Mouse (Mus musculus) CH12.LX (cell line): ENCODE data around the gene Lrrk2. TPM values are rescaled to one million over a fixed set of nuclear protein-coding genes. Genes with fewer than 3 reads are reported as not detected.

ENCODE experiments used
- DNase-seq: peaks from one replicate; pipeline ENCODE4 v3.0.0-alpha.2; 2013; ENCODE audit errors: extremely low read depth
- H3K27ac ChIP-seq: 2 replicates; pipeline ENCODE4 v1.5.1; 2012; ENCODE audit warnings: low read depth, mild to moderate bottlenecking, control low read depth, moderate library complexity; ENCODE audit not compliant: insufficient read depth
- H3K27me3 ChIP-seq: replicated peaks from 2 replicates; pipeline ENCODE3; 2012; ENCODE audit warnings: inconsistent platforms
- H3K36me3 ChIP-seq, 2 experiments: replicated peaks in 1 of 2; 2 replicates each; pipeline versions ENCODE3 to v1.6.1; 2012; ENCODE audit warnings: inconsistent platforms in 1 of 2, low read length in 1 of 2, mild to moderate bottlenecking in 1 of 2, mixed read lengths in 1 of 2, moderate library complexity in 1 of 2; ENCODE audit not compliant: control insufficient read depth in 1 of 2, insufficient read depth in 1 of 2
- H3K4me1 ChIP-seq, 2 experiments: 2 replicates each; pipeline ENCODE4 v1.6.1; 2012; ENCODE audit warnings: inconsistent platforms in 1 of 2, moderate library complexity in 1 of 2; ENCODE audit not compliant: insufficient read depth in 2 of 2, control insufficient read depth in 1 of 2
- H3K4me2 ChIP-seq: 2 replicates; pipeline ENCODE4 v1.6.1; 2012; ENCODE audit warnings: low read depth, mild to moderate bottlenecking, control low read depth; ENCODE audit not compliant: poor library complexity, insufficient read depth, severe bottlenecking
- H3K4me3 ChIP-seq, 3 experiments: fragments of 150-350 bp in 1 of 3; sonication (generic) in 1 of 3; replicated peaks in 1 of 3; 2 replicates each; pipeline versions ENCODE3 to v1.5.1; 2011 to 2012; ENCODE audit warnings: low read depth in 2 of 3, low read length in 2 of 3, mild to moderate bottlenecking in 2 of 3, moderate library complexity in 2 of 3, control low read depth in 1 of 3, improper control_type of control experiment in 1 of 3, inconsistent platforms in 1 of 3, mixed read lengths in 1 of 3; ENCODE audit not compliant: poor library complexity in 1 of 3
- H3K79me2 ChIP-seq: replicated peaks from 2 replicates; pipeline ENCODE4 v1.6.1; 2012; ENCODE audit warnings: mild to moderate bottlenecking, moderate library complexity; ENCODE audit not compliant: control insufficient read depth, poor library complexity, insufficient read depth, severe bottlenecking; ENCODE audit errors: extremely low read depth
- H3K9ac ChIP-seq: 2 replicates; pipeline ENCODE4 v1.6.1; 2012; ENCODE audit warnings: low read depth, mild to moderate bottlenecking, control low read depth, moderate library complexity; ENCODE audit not compliant: insufficient read depth
- H3K9me3 ChIP-seq: replicated peaks from 2 replicates; pipeline ENCODE3; 2012; ENCODE audit warnings: low read length, inconsistent platforms, mixed read lengths
- CHD1 ChIP-seq: IDR thresholded peaks from 2 replicates; pipeline ENCODE4 v1.6.1; 2012; ENCODE audit warnings: low read depth, low read length, improper control_type of control experiment, inconsistent platforms
- CTCF ChIP-seq, 2 experiments: IDR thresholded peaks in 1 of 2; conservative IDR thresholded peaks in 1 of 2; 2 replicates each; pipeline ENCODE4 v1.5.1; 2011 to 2012; ENCODE audit warnings: low read depth in 2 of 2, low read length in 2 of 2, improper control_type of control experiment in 1 of 2, inconsistent platforms in 1 of 2, mild to moderate bottlenecking in 1 of 2, moderate library complexity in 1 of 2
- E2F4 ChIP-seq: IDR thresholded peaks from 2 replicates; pipeline ENCODE4 v1.6.1; 2011; ENCODE audit warnings: low read depth, low read length, improper control_type of control experiment; ENCODE audit not compliant: insufficient replicate concordance
- ELF1 ChIP-seq: IDR thresholded peaks from 2 replicates; pipeline ENCODE4 v1.6.1; 2014; ENCODE audit warnings: low read depth, mild to moderate bottlenecking, inconsistent platforms, low read length, improper control_type of control experiment
- ETS1 ChIP-seq: conservative IDR thresholded peaks from 2 replicates; pipeline ENCODE4 v1.6.1; 2012; ENCODE audit warnings: low read depth, mild to moderate bottlenecking, inconsistent platforms, low read length, improper control_type of control experiment, moderate library complexity
- GABPA ChIP-seq: IDR thresholded peaks from 2 replicates; pipeline ENCODE4 v1.6.1; 2012; ENCODE audit warnings: low read depth, low read length, improper control_type of control experiment, inconsistent platforms; ENCODE audit not compliant: insufficient replicate concordance
- HCFC1 ChIP-seq: IDR thresholded peaks from 2 replicates; pipeline ENCODE4 v1.6.1; 2012; ENCODE audit warnings: low read depth, mild to moderate bottlenecking, inconsistent platforms, low read length, improper control_type of control experiment
- IRF4 ChIP-seq: IDR thresholded peaks from 2 replicates; pipeline ENCODE4 v1.6.1; 2014; ENCODE audit warnings: low read depth, mild to moderate bottlenecking, inconsistent platforms, low read length, improper control_type of control experiment
- JUN ChIP-seq: IDR thresholded peaks from 2 replicates; pipeline ENCODE4 v1.6.1; 2011; ENCODE audit warnings: low read depth, mild to moderate bottlenecking, low read length, improper control_type of control experiment, moderate library complexity; ENCODE audit not compliant: insufficient read depth
- JUND ChIP-seq: conservative IDR thresholded peaks from 2 replicates; pipeline ENCODE4 v1.6.1; 2011; ENCODE audit warnings: low read depth, low read length, improper control_type of control experiment
- MAFK ChIP-seq: IDR thresholded peaks from 2 replicates; pipeline ENCODE4 v1.6.1; 2011; ENCODE audit warnings: low read length, improper control_type of control experiment; ENCODE audit not compliant: insufficient replicate concordance
- MAX ChIP-seq: IDR thresholded peaks from 2 replicates; pipeline ENCODE4 v1.6.1; 2011; ENCODE audit warnings: low read length, improper control_type of control experiment
- MYC ChIP-seq: IDR thresholded peaks from 2 replicates; pipeline ENCODE4 v1.6.1; 2011; ENCODE audit warnings: low read depth, mild to moderate bottlenecking, improper control_type of control experiment, low read length
- NELFE ChIP-seq: IDR thresholded peaks from 2 replicates; pipeline ENCODE4 v1.6.1; 2011; ENCODE audit warnings: low read depth, low read length, improper control_type of control experiment
- RAD21 ChIP-seq: IDR thresholded peaks from 2 replicates; pipeline ENCODE4 v1.6.1; 2011; ENCODE audit warnings: low read depth, mild to moderate bottlenecking, low read length, improper control_type of control experiment, moderate library complexity
- RCOR1 ChIP-seq: conservative IDR thresholded peaks from 2 replicates; pipeline ENCODE4 v1.6.1; 2012; ENCODE audit warnings: low read depth, mild to moderate bottlenecking, inconsistent platforms, low read length, improper control_type of control experiment
- SIN3A ChIP-seq: IDR thresholded peaks from 2 replicates; pipeline ENCODE4 v1.6.1; 2012; ENCODE audit warnings: low read length, improper control_type of control experiment, inconsistent platforms
- SMC3 ChIP-seq: IDR thresholded peaks from 2 replicates; pipeline ENCODE4 v1.6.1; 2011; ENCODE audit warnings: low read depth, low read length, improper control_type of control experiment
- TBP ChIP-seq: conservative IDR thresholded peaks from 2 replicates; pipeline ENCODE4 v1.6.1; 2011; ENCODE audit warnings: low read depth, low read length, improper control_type of control experiment
- TCF12 ChIP-seq: IDR thresholded peaks from 2 replicates; pipeline ENCODE4 v1.6.1; 2014; ENCODE audit warnings: low read depth, mild to moderate bottlenecking, inconsistent platforms, low read length, improper control_type of control experiment
- USF2 ChIP-seq: conservative IDR thresholded peaks from 2 replicates; pipeline ENCODE4 v1.6.1; 2011; ENCODE audit warnings: low read depth, low read length, improper control_type of control experiment
- dilution Hi-C: fragments of 300-500 bp; cut with MboI; formaldehyde crosslinking; loops from 2 replicates; pipeline ENCODE4 v1.14.3; 2020; ENCODE audit warnings: low sequenced_read_pairs; ENCODE audit not compliant: extremely low pct_unique_long_range_greater_than_20kb, extremely low pct_ligation_motif_present
- in situ Hi-C: fragments of 300-500 bp; cut with MboI; formaldehyde crosslinking; loops from 3 replicates; pipeline ENCODE4 v1.14.3; 2019; ENCODE audit warnings: low sequenced_read_pairs, low pct_ligation_motif_present, low pct_unique_long_range_greater_than_20kb, mixed read lengths
- polyA plus RNA-seq: library from polyadenylated mRNA; unstranded; fragments of >175 nt; gene quantifications from 2 replicates; pipeline ENCODE4 v1.2.1, GENCODE M21; 2012; ENCODE audit warnings: low read depth; ENCODE audit not compliant: insufficient read length
- total RNA-seq, 2 experiments: library from RNA; depleted of rRNA; stranded (reverse); fragments of 300-350 nt in 1 of 2; fragments of >200 nt in 1 of 2; gene quantifications; 2 replicates each; pipeline ENCODE4 v1.2.3; 2012 to 2014

Gene Lrrk2
- total and polyA plus RNA-seq, 3 experiments = not detected

DNA sequence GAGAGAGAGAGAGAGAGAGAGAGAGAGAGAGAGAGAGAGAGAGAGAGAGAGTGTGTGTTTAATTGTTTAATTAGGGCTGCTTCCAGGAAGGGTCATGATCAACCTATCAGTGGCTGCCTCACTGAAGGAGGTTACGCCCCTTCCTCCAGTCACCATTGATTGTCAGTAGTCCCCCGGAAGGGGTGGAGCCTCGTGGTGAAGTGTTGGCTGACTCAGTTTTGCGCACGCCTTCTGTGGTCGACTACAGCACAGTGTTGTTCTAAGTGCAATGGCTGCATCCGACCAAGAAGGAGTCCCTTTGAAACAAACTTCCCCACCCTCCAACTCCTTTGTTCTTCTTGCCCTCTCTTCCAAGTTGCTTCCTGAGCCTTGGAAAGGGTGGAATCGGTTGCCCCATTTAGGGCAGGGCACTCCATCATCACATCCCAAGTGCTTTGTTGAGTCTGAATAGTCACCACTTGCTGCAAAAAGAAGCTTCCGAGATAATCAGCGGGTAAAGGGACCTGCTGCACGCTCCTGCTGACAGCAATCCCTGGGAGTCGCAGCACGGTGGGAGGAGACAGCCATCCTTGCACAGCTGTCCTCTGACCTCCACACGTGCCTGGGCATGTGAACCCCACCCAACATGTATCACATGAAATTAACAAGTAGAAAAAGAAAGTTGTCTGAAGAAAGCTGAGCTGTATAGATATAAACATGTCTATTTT is 62.4 kb downstream of the Lrrk2 start:
- Histone ChIP-seq H3K4me2 (no peak overlapping the region), H3K9me3 (peaks cover 41% of the 10 kb centered on the region), H3K9ac (no peak overlapping the region), H3K79me2 (no peaks in the 10 kb centered on the region), H3K36me3 (no peaks in the 10 kb centered on the region)
- no peak for DNase-seq
- dilution Hi-C loops = no loop called here
- TF ChIP-seq HCFC1 (no peak), SMC3 (no peak), JUN (no peak), SIN3A (no peak), TBP (no peak), E2F4 (no peak), GABPA (no peak), ELF1 (no peak), JUND (no peak), RAD21 (no peak), ETS1 (no peak), CHD1 (no peak), RCOR1 (no peak), MAFK (no peak), IRF4 (no peak), NELFE (no peak), MAX (no peak), MYC (no peak), TCF12 (no peak), USF2 (no peak)
- TF ChIP-seq, all 38 proteins: peak for 0
- Histone ChIP-seq H3K4me3 (no peak overlapping the region), H3K4me1 (no peaks in the 10 kb centered on the region), H3K27ac (no peak overlapping the region), H3K27me3 (no peaks in the 10 kb centered on the region)
- in situ Hi-C loops = no loop called here

DNA sequence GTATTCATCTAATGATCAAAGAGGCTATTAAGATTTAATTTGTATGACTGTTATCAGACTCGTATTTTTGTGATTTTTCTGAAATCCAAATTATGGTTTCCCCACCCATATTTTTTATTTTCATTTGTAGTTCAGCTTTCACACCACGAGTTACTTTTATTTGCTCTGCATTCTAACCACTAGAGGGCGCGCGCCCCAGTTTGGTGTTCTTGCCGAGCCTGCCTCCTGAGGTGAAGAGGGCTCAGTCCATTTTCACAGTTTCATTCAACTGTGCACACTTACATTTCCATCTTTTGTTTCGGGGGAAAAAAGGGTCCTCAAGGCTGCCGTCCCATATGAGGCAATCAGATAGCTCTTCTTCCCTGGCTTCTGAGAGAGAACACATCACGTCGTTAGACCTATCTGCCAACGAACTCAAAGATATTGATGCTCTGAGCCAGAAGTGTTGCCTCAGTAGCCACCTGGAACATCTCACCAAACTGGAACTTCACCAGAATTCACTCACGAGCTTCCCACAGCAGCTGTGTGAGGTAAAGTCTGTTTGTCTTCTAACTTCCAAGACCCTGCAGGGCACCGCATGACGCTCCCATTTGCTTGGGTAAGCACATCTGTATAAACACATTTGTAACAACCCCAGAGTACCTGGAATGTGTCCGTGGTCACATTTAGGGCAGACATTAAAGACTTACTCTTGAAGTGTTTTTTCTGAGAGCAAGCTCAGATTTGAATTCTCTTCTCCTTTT is 64.0 kb downstream of the Lrrk2 start:
- dilution Hi-C loops = no loop called here
- DNase-seq = peak; percentile 0

More for the DNA sequence above, 64.0 kb downstream of the Lrrk2 start:
- Histone ChIP-seq H3K36me3 (no peaks in the 10 kb centered on the region), H3K27me3 (no peaks in the 10 kb centered on the region)
- 0 out of 4 replicates have a peak, but pooled peaks of 1 of the 2 experiments have one; percentile 8 for TF ChIP-seq CTCF (conservative IDR thresholded peaks at IDR 0.05 in 1 of 2, IDR thresholded peaks at IDR 0.05 in 1 of 2; ENCODE audit: low read depth in 2 of 2, low read length in 2 of 2)
- TF ChIP-seq USF2 = no peak
- TF ChIP-seq, all 38 proteins: peak for 1
- Histone ChIP-seq H3K79me2 (no peaks in the 10 kb centered on the region), H3K9me3 (peaks cover 42% of the 10 kb centered on the region), H3K27ac (no peak overlapping the region), H3K4me3 (no peak overlapping the region), H3K9ac (no peak overlapping the region), H3K4me1 (no peaks in the 10 kb centered on the region), H3K4me2 (no peak overlapping the region)
- in situ Hi-C loops = no loop called here
